Mouse (Mus musculus): ENCODE measurements around the gene Selenon. TPM values are rescaled to one million over a fixed set of nuclear protein-coding genes. Genes with fewer than 3 reads are reported as not detected.
A peak's percentile ranks its signal among the peaks of the same experiment; 100 is the strongest.

Selenon gene
- total and polyA plus RNA-seq, 3 experiments = 0.27 to 1.0 (median 0.64) TPM

GRCm38 (mm10) chr4:134548169-134548938 lies 3.6 kb downstream of the Selenon start:
- peaks cover 16% of the 10 kb centered on the region for H3K9me3 ChIP-seq (replicated peaks; ENCODE audit: low read length)
- in situ Hi-C loops (cut with MboI; ENCODE audit: low pct_ligation_motif_present, low pct_unique_long_range_greater_than_20kb, low sequenced_read_pairs) (loop anchor here (10.0 kb wide), 1 partner anchor 246 kb away; no protein-coding TSS in a partner anchor), dilution Hi-C loops (cut with MboI; ENCODE audit: extremely low pct_ligation_motif_present, extremely low pct_unique_long_range_greater_than_20kb, low sequenced_read_pairs) (no loop called here)
- no peak overlapping the region for H3K27ac ChIP-seq (ENCODE audit: insufficient read depth, low read depth)
- H3K4me3 ChIP-seq (replicated peaks in 1 of 3; ENCODE audit: low read depth in 2 of 3, low read length in 2 of 3, poor library complexity in 1 of 3) = no peak overlapping the region
- no peaks in the 10 kb centered on the region for H3K79me2 ChIP-seq (replicated peaks; ENCODE audit: control insufficient read depth, extremely low read depth, insufficient read depth, poor library complexity, severe bottlenecking)
- H3K27me3 ChIP-seq (replicated peaks) = peaks cover 3% of the 10 kb centered on the region
- peak; percentile 24; the same call in 1 of the 2 replicates for TF ChIP-seq JUN (IDR thresholded peaks at IDR 0.05; ENCODE audit: insufficient read depth, low read depth, low read length)
- no peak for TF ChIP-seq POLR2A (IDR thresholded peaks at IDR 0.05; ENCODE audit: low read depth, low read length)
- TF ChIP-seq CTCF (conservative IDR thresholded peaks at IDR 0.05 in 1 of 2, IDR thresholded peaks at IDR 0.05 in 1 of 2; ENCODE audit: low read depth in 2 of 2, low read length in 2 of 2) = peak in 1 of 2 experiments; percentile 19; a peak in 2 of 4 replicates
- TF ChIP-seq MAZ (IDR thresholded peaks at IDR 0.05; ENCODE audit: low read depth, low read length) = no peak
- TF ChIP-seq RAD21 (IDR thresholded peaks at IDR 0.05; ENCODE audit: low read depth, low read length) = peak; percentile 18
- TF ChIP-seq JUND (conservative IDR thresholded peaks at IDR 0.05; ENCODE audit: low read depth, low read length) = peak; percentile 22; the same call in 1 of the 2 replicates
- TF ChIP-seq NELFE (IDR thresholded peaks at IDR 0.05; ENCODE audit: low read depth, low read length) = no peak
- H3K9ac ChIP-seq (ENCODE audit: insufficient read depth, low read depth) = no peak overlapping the region
- no peak overlapping the region for H3K4me2 ChIP-seq (ENCODE audit: insufficient read depth, low read depth, poor library complexity, severe bottlenecking)
- no peaks in the 10 kb centered on the region for H3K36me3 ChIP-seq (replicated peaks in 1 of 2; ENCODE audit: control insufficient read depth in 1 of 2, insufficient read depth in 1 of 2, low read length in 1 of 2)
- peaks cover 0 to 8% of the 10 kb centered on the region in 2 experiments; a peak in 1 of 4 replicates for H3K4me1 ChIP-seq (ENCODE audit: control insufficient read depth in 1 of 2, insufficient read depth in 2 of 2)
- peak; percentile 42 for DNase-seq (ENCODE audit: extremely low read depth)

GRCm38 (mm10) chr4:134546814-134547705 lies 4.9 kb downstream of the Selenon start:
- H3K27me3 ChIP-seq (replicated peaks) = peaks cover 3% of the 10 kb centered on the region
- no peak overlapping the region for H3K9ac ChIP-seq (ENCODE audit: insufficient read depth, low read depth)
- TF ChIP-seq ZMIZ1 (IDR thresholded peaks at IDR 0.05; ENCODE audit: low read depth, low read length) (no peak), RAD21 (IDR thresholded peaks at IDR 0.05; ENCODE audit: low read depth, low read length) (no peak), ELF1 (IDR thresholded peaks at IDR 0.05; ENCODE audit: low read depth, low read length) (no peak), ETS1 (conservative IDR thresholded peaks at IDR 0.05; ENCODE audit: low read depth, low read length) (no peak), USF1 (IDR thresholded peaks at IDR 0.05; ENCODE audit: low read depth, low read length) (no peak), RCOR1 (conservative IDR thresholded peaks at IDR 0.05; ENCODE audit: low read depth, low read length) (no peak)
- no peak for DNase-seq (ENCODE audit: extremely low read depth)
- no peak overlapping the region for H3K4me2 ChIP-seq (ENCODE audit: insufficient read depth, low read depth, poor library complexity, severe bottlenecking)
- no peaks in the 10 kb centered on the region for H3K79me2 ChIP-seq (replicated peaks; ENCODE audit: control insufficient read depth, extremely low read depth, insufficient read depth, poor library complexity, severe bottlenecking)
- dilution Hi-C loops (cut with MboI; ENCODE audit: extremely low pct_ligation_motif_present, extremely low pct_unique_long_range_greater_than_20kb, low sequenced_read_pairs) (no loop called here), in situ Hi-C loops (cut with MboI; ENCODE audit: low pct_ligation_motif_present, low pct_unique_long_range_greater_than_20kb, low sequenced_read_pairs) (loop anchor here (10.0 kb wide), 1 partner anchor 248 kb away; no protein-coding TSS in a partner anchor)
- H3K36me3 ChIP-seq (replicated peaks in 1 of 2; ENCODE audit: control insufficient read depth in 1 of 2, insufficient read depth in 1 of 2, low read length in 1 of 2) = no peaks in the 10 kb centered on the region
- H3K9me3 ChIP-seq (replicated peaks; ENCODE audit: low read length) = peaks cover 16% of the 10 kb centered on the region
- H3K4me3 ChIP-seq (replicated peaks in 1 of 3; ENCODE audit: low read depth in 2 of 3, low read length in 2 of 3, poor library complexity in 1 of 3) = no peak overlapping the region
- no peak overlapping the region for H3K27ac ChIP-seq (ENCODE audit: insufficient read depth, low read depth)
- peaks cover 0 to 8% of the 10 kb centered on the region in 2 experiments; a peak in 1 of 4 replicates for H3K4me1 ChIP-seq (ENCODE audit: control insufficient read depth in 1 of 2, insufficient read depth in 2 of 2)
